Mouse (Mus musculus) olfactory bulb, adult 2 months (tissue): ENCODE data around the gene Gm10643.

Experiments used
- CTCF ChIP-seq: fragments of 200-500 bp; IDR thresholded peaks from 2 replicates; pipeline ENCODE4 v1.5.1; 2012; ENCODE audit warnings: low read depth, mild to moderate bottlenecking, low read length, moderate library complexity; ENCODE audit not compliant: insufficient read depth
- POLR2A ChIP-seq: fragments of 200-500 bp; IDR thresholded peaks from 2 replicates; pipeline ENCODE4 v1.6.1; 2012; ENCODE audit warnings: mild to moderate bottlenecking, low read depth, low read length, moderate library complexity; ENCODE audit not compliant: insufficient read depth

DNA sequence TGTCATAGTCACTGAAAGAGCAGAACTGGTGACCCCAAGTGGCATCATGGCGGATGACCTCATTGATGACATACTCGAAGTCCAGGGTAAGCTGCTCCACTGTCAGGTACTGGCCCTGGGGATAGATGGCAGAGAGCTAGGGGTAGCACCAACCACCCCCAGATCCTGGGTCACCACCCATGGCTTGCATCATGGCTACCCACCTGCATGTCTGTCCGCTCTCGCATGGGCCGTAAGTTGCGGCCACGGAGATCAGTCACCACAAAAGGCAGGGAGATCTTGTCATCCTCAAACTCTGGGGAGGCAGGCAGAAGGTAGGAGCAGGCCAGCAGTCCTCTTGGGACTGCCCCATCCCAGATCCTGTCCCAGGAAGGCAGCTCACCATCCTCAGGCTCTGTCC lies 33.4 kb upstream of the Gm10643 start:
- TF ChIP-seq POLR2A: no peak
- no peak for TF ChIP-seq CTCF
